Mouse (Mus musculus) G1E (cell line): ENCODE measurements at regions not wholly inside any gene's neighbourhood (a gene's known extent, or its start where the extent isn't known, plus 50 kb on each side); places are given as distances from the start of the nearest gene placed in this dataset.

ENCODE experiments used
- CTCF ChIP-seq: IDR thresholded peaks from 2 replicates; pipeline ENCODE4 v1.5.1; 2012; ENCODE audit warnings: low read depth, low read length, inconsistent platforms, mixed read lengths
- GATA1 ChIP-seq: IDR thresholded peaks from 2 replicates; pipeline ENCODE4 v1.6.1; 2012; ENCODE audit warnings: borderline replicate concordance, low read length, inconsistent platforms, mixed read lengths
- TAL1 ChIP-seq: conservative IDR thresholded peaks from 2 replicates; pipeline ENCODE4 v1.6.1; 2012; ENCODE audit warnings: low read depth, low read length, inconsistent platforms, mixed read lengths

DNA sequence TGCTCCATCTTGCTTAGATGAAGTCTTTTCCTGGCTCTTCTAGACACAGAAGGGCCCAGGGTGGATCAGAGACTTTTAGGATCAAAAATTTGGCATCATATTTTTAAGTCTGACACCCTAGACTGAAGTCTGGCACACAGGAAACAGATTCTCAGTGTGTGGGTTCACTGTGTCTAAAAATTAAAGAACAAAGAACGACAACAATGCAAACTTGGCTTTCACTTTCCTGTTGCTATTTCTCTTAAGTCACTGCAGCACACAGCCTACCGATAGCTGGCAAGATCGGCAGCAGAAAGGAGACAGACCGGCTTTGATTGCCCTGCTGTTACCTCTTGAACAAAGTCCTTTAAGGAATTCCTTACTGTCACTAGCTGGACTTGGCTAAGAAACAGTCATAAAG lies 204.9 kb upstream of the Npvf start:
- TF ChIP-seq CTCF (no peak), GATA1 (no peak), TAL1 (no peak)
